Mouse (Mus musculus): Measurements from ENCODE around the gene Sh2d4b.
A peak's percentile ranks its signal among the peaks of the same experiment; 100 is the strongest.

Gene Sh2d4b

GRCm38 (mm10) chr14:40906770-40907169, 13.7 kb upstream of the Sh2d4b start:
- no peak for DNase-seq (ENCODE audit: low spot score in 2 of 2)

GRCm38 (mm10) chr14:40905813-40906212, 12.7 kb upstream of the Sh2d4b start:
- DNase-seq (ENCODE audit: low spot score in 2 of 2), result no peak

- DNase-seq (ENCODE audit: low spot score in 2 of 2), result no peak
Measured at GRCm38 (mm10) chr14:40902307-40903055, 9.4 kb upstream of the Sh2d4b start.

GRCm38 (mm10) chr14:40900267-40900666, 7.2 kb upstream of the Sh2d4b start:
- DNase-seq (ENCODE audit: low spot score in 2 of 2), result no peak

- DNase-seq (ENCODE audit: low spot score in 2 of 2), result no peak
Measured at GRCm38 (mm10) chr14:40897916-40898315, 4.8 kb upstream of the Sh2d4b start.

- no peak for DNase-seq (ENCODE audit: low spot score in 2 of 2)
Measured at GRCm38 (mm10) chr14:40895681-40896080, 2.6 kb upstream of the Sh2d4b start.

- peak; percentile 69 to 82 for DNase-seq (ENCODE audit: low spot score in 2 of 2)
Measured at GRCm38 (mm10) chr14:40894576-40895247, 1.6 kb upstream of the Sh2d4b start.

GRCm38 (mm10) chr14:40893884-40894283, 818 bp upstream of the Sh2d4b start:
- DNase-seq (ENCODE audit: low spot score in 2 of 2), result no peak

- DNase-seq (ENCODE audit: low spot score in 2 of 2), result no peak
Measured at GRCm38 (mm10) chr14:40892326-40892825, 690 bp downstream of the Sh2d4b start.

- DNase-seq (ENCODE audit: low spot score in 2 of 2), result no peak
Measured at GRCm38 (mm10) chr14:40891506-40891905, 1.6 kb downstream of the Sh2d4b start.

GRCm38 (mm10) chr14:40889704-40890103, 3.4 kb downstream of the Sh2d4b start:
- peak in 1 of 2 experiments; percentile 48 for DNase-seq (ENCODE audit: low spot score in 2 of 2)

GRCm38 (mm10) chr14:40889181-40889580, 3.9 kb downstream of the Sh2d4b start:
- DNase-seq (ENCODE audit: low spot score in 2 of 2), result no peak

GRCm38 (mm10) chr14:40886428-40887202, 6.5 kb downstream of the Sh2d4b start:
- DNase-seq (ENCODE audit: low spot score in 2 of 2), result no peak

- no peak for DNase-seq (ENCODE audit: low spot score in 2 of 2)
Measured at GRCm38 (mm10) chr14:40885752-40886151, 7.3 kb downstream of the Sh2d4b start.

- no peak for DNase-seq (ENCODE audit: low spot score in 2 of 2)
Measured at GRCm38 (mm10) chr14:40885225-40885624, 7.8 kb downstream of the Sh2d4b start.

GRCm38 (mm10) chr14:40874565-40874964, 18.5 kb downstream of the Sh2d4b start:
- no peak for DNase-seq (ENCODE audit: low spot score in 2 of 2)

GRCm38 (mm10) chr14:40873961-40874360, 19.1 kb downstream of the Sh2d4b start:
- no peak for DNase-seq (ENCODE audit: low spot score in 2 of 2)

- DNase-seq (ENCODE audit: low spot score in 2 of 2), result no peak
Measured at GRCm38 (mm10) chr14:40870598-40870997, 22.5 kb downstream of the Sh2d4b start.

GRCm38 (mm10) chr14:40864811-40865514, 28.1 kb downstream of the Sh2d4b start:
- no peak for DNase-seq (ENCODE audit: low spot score in 2 of 2)

- DNase-seq (ENCODE audit: low spot score in 2 of 2), result no peak
Measured at GRCm38 (mm10) chr14:40863659-40864058, 29.4 kb downstream of the Sh2d4b start.

- DNase-seq (ENCODE audit: low spot score in 2 of 2), result no peak
Measured at GRCm38 (mm10) chr14:40863022-40863421, 30.0 kb downstream of the Sh2d4b start.

- DNase-seq (ENCODE audit: low spot score in 2 of 2), result no peak
Measured at GRCm38 (mm10) chr14:40852978-40853377, 40.1 kb downstream of the Sh2d4b start.
